Mouse (Mus musculus) fibroblast of lung, adult 2 months (primary cell): Measurements from ENCODE around the gene Vipr1.

Experiments
- DNase-seq: peaks from one replicate; pipeline ENCODE4 v3.0.0-alpha.2; 2011; ENCODE audit warnings: low read depth

Vipr1 gene

DNA sequence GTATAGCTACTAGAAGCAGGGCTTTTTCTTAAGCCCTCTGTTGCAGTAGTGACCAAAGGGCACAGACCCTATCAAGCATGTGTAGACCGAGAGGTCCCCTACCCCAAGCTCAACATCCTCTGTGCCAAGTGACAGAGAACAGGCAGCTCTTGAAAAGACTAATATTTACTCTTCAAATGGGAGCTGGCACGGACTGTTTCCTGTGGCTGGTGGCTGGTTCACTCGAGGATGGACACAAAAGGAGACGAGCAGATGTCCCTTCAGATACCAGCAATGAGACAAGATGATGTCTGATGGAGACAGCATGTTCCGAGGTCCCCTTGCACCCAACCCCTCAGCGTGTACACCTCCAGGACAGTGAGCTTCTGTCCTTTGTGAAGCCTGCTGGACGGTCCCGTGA, 35.0 kb downstream of the Vipr1 start:
- DNase-seq, result no peak

GRCm38 (mm10) chr9:121679549-121679948, 37.0 kb downstream of the Vipr1 start:
- peak; percentile 48 for DNase-seq

DNA sequence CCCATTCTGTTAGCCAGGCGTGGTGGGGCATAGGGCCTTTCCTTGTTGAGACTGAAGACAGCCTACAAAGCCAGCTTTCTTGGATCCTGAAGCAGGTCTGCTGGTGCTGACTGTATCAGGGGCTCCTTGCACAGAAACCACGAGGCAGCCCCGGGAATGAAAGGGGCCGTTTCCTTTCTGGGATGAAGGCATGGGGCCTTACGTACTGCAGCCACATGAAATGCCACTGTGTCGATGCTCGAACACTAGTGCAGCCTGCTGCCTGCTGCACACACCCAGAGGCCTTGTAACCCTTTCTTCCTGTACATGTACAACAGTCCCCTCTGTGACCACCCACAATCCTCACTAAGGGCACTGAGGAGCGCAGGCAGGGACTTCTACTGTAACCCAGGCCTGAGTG, 38.7 kb downstream of the Vipr1 start:
- no peak for DNase-seq

DNA sequence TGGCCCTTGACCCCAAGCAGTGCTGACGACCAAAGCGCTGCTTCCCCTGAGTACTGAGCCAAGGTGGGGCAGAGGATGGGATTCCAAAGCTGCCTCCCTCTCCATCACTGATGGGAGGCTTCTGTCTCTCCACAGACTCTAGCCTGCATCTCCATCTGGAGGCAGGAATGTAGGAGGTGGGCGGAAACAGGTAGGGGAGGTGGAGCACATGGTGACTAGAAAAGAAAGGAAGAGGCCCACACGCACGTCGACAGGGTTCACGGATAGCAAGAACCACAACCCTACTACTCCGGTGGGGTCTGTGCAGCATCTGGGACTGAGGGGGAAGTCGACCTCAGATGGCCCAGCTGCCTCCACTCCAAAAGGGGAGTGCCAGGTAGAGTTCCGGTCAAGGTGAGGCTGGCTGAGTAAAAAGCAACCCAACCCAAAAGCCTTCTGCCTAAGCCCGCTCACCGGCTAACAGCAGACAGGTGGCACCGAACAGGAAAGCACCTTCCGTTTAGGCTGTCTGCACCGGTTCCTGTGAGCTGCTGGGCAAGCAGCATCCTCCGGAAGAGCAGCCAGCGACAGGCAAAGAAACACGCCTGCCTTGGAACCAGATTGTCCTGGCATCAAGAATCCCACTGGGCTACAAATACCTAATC, 39.6 kb downstream of the Vipr1 start:
- no peak for DNase-seq

GRCm38 (mm10) chr9:121684702-121685101, 42.2 kb downstream of the Vipr1 start:
- DNase-seq, result no peak

GRCm38 (mm10) chr9:121690200-121690651, 47.7 kb downstream of the Vipr1 start:
- DNase-seq, result no peak

GRCm38 (mm10) chr9:121690734-121691133, 48.2 kb downstream of the Vipr1 start:
- no peak for DNase-seq

GRCm38 (mm10) chr9:121694736-121695135, 52.2 kb downstream of the Vipr1 start:
- DNase-seq, result no peak

GRCm38 (mm10) chr9:121696626-121697025, 54.1 kb downstream of the Vipr1 start:
- DNase-seq, result no peak

DNA sequence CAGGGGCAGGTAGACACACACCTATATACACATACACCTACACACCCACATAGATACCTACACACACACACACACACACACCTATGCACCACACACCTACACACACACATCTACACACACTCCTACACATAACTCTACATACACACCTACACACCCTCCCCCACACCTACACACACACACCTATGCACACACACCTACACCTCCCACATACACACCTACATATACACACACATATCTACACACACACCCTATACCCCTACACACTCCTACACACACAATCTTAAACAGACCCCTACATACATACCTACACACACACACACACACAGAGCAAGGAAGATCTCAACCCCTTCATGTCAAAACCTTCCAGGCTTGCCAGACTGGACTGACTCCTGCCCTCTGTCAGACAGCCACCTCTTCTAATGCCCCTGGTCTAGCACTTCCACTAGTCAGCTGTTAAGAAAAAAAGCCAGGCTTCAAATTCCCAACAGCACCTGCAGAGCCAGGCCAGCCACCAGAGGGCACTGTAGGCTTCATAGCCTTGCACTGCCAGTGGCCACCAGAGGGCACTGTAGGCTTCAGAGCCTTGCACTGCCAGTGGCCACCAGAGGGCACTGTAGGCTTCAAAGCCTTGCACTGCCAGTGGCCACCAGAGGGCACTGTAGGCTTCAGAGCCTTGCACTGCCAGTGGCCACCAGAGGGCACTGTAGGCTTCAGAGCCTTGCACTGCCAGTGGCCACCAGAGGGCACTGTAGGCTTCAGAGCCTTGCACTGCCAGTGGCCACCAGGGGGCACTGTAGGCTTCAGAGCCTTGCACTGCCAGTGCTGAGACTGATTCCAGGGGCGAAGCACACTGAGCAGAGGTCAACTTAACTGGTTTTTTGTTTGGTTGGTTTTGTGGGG, 54.9 kb downstream of the Vipr1 start:
- DNase-seq, result no peak

- DNase-seq, result no peak
Observed at GRCm38 (mm10) chr9:121704261-121704645, 61.7 kb downstream of the Vipr1 start.

DNA sequence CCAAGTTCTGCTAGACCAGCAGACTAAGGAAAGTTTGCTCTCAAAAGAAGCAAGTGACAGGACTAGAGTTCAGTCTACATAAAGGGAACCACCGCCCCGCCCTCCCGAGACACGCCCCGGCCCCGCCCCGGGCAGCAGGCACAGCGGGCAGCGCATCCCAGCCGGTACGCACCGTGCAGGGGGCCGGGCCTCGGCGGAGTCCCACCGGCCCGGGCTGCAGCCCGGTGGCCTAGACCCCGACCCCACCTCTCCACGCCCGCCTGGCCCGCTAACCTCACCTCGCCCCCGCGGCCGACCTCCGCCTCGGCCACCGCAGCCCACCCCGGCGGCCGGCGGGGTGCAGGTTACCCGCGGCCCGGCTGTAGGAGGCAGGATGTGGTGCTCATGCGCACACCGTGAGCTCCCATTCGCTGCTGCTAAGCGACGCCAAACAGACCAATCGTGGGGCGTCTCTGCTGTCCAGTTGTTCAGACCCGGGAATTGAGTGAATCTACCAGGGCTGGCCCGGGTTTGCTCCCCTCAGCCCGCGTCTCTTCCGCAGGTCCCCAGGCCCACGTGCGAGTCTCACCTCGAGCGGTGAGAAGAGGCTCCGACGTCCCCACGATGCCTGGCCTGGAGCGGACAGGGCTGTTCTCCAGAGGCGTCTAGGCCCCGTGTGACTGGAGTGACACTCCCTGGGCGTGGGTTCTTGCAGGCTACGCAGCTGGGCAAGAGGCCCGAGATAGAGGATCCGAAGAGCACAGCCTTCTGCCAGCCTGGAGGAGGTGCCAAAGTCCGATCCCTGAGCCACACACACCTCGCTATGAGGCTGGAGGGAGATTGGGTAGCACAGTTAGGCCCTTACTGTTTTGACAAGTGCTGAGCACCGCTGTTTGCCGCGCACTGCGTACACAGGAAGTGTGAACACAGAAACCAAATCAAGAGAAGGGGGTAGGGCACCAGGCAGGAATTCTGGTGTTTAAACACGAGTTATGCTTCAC, 62.4 kb downstream of the Vipr1 start, which contains the start of gene Sec22c:
Gene Sec22c (minus strand): TSS at position 845 of the 980 bp plus-strand sequence.
- DNase-seq, result peak; percentile 94

GRCm38 (mm10) chr9:121706029-121706675, 63.6 kb downstream of the Vipr1 start:
- no peak for DNase-seq

DNA sequence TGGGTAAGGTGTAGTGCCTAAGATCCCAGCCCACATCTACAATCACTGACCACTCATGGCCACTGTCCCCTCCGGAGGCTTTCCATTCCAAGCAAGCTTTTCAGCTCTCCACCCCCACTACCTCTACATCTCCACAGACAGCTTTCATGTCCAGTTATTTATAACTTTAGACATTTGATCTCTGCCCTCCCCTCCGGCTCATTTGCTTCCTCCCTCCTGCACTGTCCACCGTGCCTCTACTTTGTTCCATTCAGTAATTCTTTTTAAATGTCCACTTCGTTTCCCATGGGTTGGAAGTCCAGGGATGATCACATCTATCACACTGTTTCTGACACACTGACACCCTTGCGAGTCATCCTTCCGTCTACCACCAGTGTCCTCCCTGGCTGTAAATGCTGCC, 65.3 kb downstream of the Vipr1 start:
- no peak for DNase-seq

- DNase-seq, result no peak
Observed at GRCm38 (mm10) chr9:121708506-121709486, 66.3 kb downstream of the Vipr1 start.

GRCm38 (mm10) chr9:121709898-121710583, 67.5 kb downstream of the Vipr1 start, which contains the start of gene Ss18l2:
Gene Ss18l2 (plus strand): TSS chr9:121710329.
- DNase-seq, result peak; percentile 97

- no peak for DNase-seq
Observed at GRCm38 (mm10) chr9:121710584-121710975, 68.1 kb downstream of the Vipr1 start.

GRCm38 (mm10) chr9:121717048-121717447, 74.5 kb downstream of the Vipr1 start:
- no peak for DNase-seq

DNA sequence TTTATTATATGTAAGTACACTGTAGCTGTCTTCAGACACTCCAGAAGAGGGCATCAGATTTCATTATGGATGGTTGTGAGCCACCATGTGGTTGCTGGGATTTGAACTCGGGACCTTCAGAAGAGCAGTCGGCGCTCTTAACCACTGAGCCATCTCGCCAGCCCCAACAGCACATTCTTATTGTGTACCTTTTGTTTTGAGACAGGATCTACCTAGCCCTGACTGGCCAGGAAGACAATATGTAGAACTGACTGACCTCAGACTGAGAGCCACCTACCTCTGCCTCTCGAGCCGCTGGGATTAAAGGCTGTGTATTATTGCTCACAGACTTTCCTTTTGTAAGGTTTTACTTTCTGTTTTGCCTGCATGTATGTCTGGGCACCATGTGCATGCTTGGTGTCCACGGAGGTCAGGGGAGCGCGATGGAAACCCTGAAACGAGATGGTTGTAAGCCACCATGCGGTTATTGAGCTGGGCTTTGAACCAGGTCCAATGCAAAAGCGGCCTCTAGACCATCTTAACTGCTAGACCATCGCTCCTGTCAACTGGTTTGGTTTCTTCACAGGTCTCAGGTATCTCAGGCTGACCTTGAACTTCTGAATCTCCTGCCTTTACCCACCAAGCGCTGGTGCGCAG, 75.7 kb downstream of the Vipr1 start:
- DNase-seq, result no peak
